Mouse (Mus musculus): ENCODE measurements around the gene Anp32a. TPM values are rescaled to one million over a fixed set of nuclear protein-coding genes. Genes with fewer than 3 reads are reported as not detected.

Anp32a gene
- polyA plus RNA-seq, 1 experiment from 2014 or later, result 165 TPM

GRCm38 (mm10) chr9:62373222-62374123 lies 32.4 kb downstream of the Anp32a start:
- Histone ChIP-seq H3K9me3 (no peaks in the 10 kb centered on the region), H3K4me1 (replicated peaks) (peaks cover 51% of the 10 kb centered on the region), H3K27ac (peak overlapping the region; percentile 51; the same call in 1 of the 2 replicates), H3K4me3 (replicated peaks) (no peak overlapping the region), H3K4me2 (replicated peaks) (no peak overlapping the region), H3K9ac (no peak overlapping the region), H3K36me3 (peaks cover 31% of the 10 kb centered on the region), H3K27me3 (replicated peaks) (no peaks in the 10 kb centered on the region)
- peak; percentile 27; the same call in 1 of the 2 replicates for ATAC-seq
- 54% methylated on average over 18 of the region's 18 CpGs for WGBS

GRCm38 (mm10) chr9:62374276-62374675 lies 33.2 kb downstream of the Anp32a start:
- Histone ChIP-seq H3K27ac (peak overlapping the region; percentile 51; the same call in 1 of the 2 replicates), H3K4me2 (replicated peaks) (0 out of 2 replicates have a peak overlapping the region, but pooled peaks have one; percentile 3), H3K27me3 (replicated peaks) (no peaks in the 10 kb centered on the region), H3K4me3 (replicated peaks) (no peak overlapping the region), H3K4me1 (replicated peaks) (peaks cover 43% of the 10 kb centered on the region), H3K9ac (0 out of 2 replicates have a peak overlapping the region, but pooled peaks have one; percentile 1), H3K36me3 (peaks cover 31% of the 10 kb centered on the region), H3K9me3 (no peaks in the 10 kb centered on the region)
- 59% methylated on average over 3 of the region's 3 CpGs for WGBS
- peak; percentile 57 for ATAC-seq

- Histone ChIP-seq H3K4me3 (replicated peaks) (no peak overlapping the region), H3K4me1 (replicated peaks) (peaks cover 20% of the 10 kb centered on the region; the same call in 1 of the 2 replicates), H3K27me3 (replicated peaks) (no peaks in the 10 kb centered on the region), H3K9ac (no peak overlapping the region), H3K36me3 (peaks cover 31% of the 10 kb centered on the region), H3K27ac (no peak overlapping the region), H3K4me2 (replicated peaks) (no peak overlapping the region), H3K9me3 (no peaks in the 10 kb centered on the region)
- no peak for ATAC-seq
- whole genome bisulfite sequencing, result 93% methylated on average over 10 of the region's 10 CpGs
These were observed 36.8 kb downstream of the Anp32a start for GRCm38 (mm10) chr9:62377897-62378296.

- no peak overlapping the region for H3K27ac ChIP-seq
- no peak overlapping the region for H3K4me2 ChIP-seq (replicated peaks)
- peaks cover 21% of the 10 kb centered on the region for H3K36me3 ChIP-seq
- no peaks in the 10 kb centered on the region for H3K9me3 ChIP-seq
- peaks cover under 1% of the 10 kb centered on the region; the same call in 1 of the 2 replicates for H3K4me1 ChIP-seq (replicated peaks)
- WGBS, result 51% methylated on average over 5 of the region's 5 CpGs
- H3K9ac ChIP-seq, result no peak overlapping the region
- ATAC-seq, result no peak
- H3K27me3 ChIP-seq (replicated peaks), result no peaks in the 10 kb centered on the region
- no peak overlapping the region for H3K4me3 ChIP-seq (replicated peaks)
These were observed 39.3 kb downstream of the Anp32a start for GRCm38 (mm10) chr9:62380351-62380750.

- Histone ChIP-seq H3K9me3 (no peaks in the 10 kb centered on the region), H3K4me3 (replicated peaks) (no peak overlapping the region), H3K9ac (no peak overlapping the region), H3K4me1 (replicated peaks) (no peaks in the 10 kb centered on the region), H3K36me3 (peaks cover 15% of the 10 kb centered on the region), H3K4me2 (replicated peaks) (no peak overlapping the region), H3K27me3 (replicated peaks) (no peaks in the 10 kb centered on the region), H3K27ac (no peak overlapping the region)
- ATAC-seq, result peak; percentile 68; the same call in 1 of the 2 replicates
- WGBS, result 60% methylated on average over 8 of the region's 8 CpGs
These were observed 40.4 kb downstream of the Anp32a start for GRCm38 (mm10) chr9:62381402-62381913.

- H3K9me3 ChIP-seq, result no peaks in the 10 kb centered on the region
- H3K4me3 ChIP-seq (replicated peaks), result no peak overlapping the region
- WGBS, result 81% methylated on average over 10 of the region's 10 CpGs
- no peak overlapping the region for H3K9ac ChIP-seq
- H3K27ac ChIP-seq, result no peak overlapping the region
- no peak overlapping the region for H3K4me2 ChIP-seq (replicated peaks)
- no peak for ATAC-seq
- H3K36me3 ChIP-seq, result peaks cover 4% of the 10 kb centered on the region; the same call in 1 of the 2 replicates
- H3K4me1 ChIP-seq (replicated peaks), result no peaks in the 10 kb centered on the region
- H3K27me3 ChIP-seq (replicated peaks), result no peaks in the 10 kb centered on the region
These were observed 41.5 kb downstream of the Anp32a start for GRCm38 (mm10) chr9:62382519-62383084.

- H3K4me3 ChIP-seq (replicated peaks), result no peak overlapping the region
- 81% methylated on average over 6 of the region's 6 CpGs for WGBS
- no peaks in the 10 kb centered on the region for H3K36me3 ChIP-seq
- H3K9me3 ChIP-seq, result no peaks in the 10 kb centered on the region
- H3K9ac ChIP-seq, result no peak overlapping the region
- no peak overlapping the region for H3K4me2 ChIP-seq (replicated peaks)
- no peaks in the 10 kb centered on the region for H3K4me1 ChIP-seq (replicated peaks)
- no peak for ATAC-seq
- H3K27me3 ChIP-seq (replicated peaks), result no peaks in the 10 kb centered on the region
- H3K27ac ChIP-seq, result no peak overlapping the region
These were observed 44.0 kb downstream of the Anp32a start for GRCm38 (mm10) chr9:62385062-62385461.

GRCm38 (mm10) chr9:62385727-62386518 lies 44.8 kb downstream of the Anp32a start:
- H3K36me3 ChIP-seq, result no peaks in the 10 kb centered on the region
- no peak for ATAC-seq
- 69% methylated on average over 4 of the region's 4 CpGs for WGBS
- H3K27me3 ChIP-seq (replicated peaks), result no peaks in the 10 kb centered on the region
- H3K4me2 ChIP-seq (replicated peaks), result no peak overlapping the region
- H3K27ac ChIP-seq, result no peak overlapping the region
- H3K4me3 ChIP-seq (replicated peaks), result no peak overlapping the region
- H3K9me3 ChIP-seq, result no peaks in the 10 kb centered on the region
- H3K9ac ChIP-seq, result no peak overlapping the region
- no peaks in the 10 kb centered on the region for H3K4me1 ChIP-seq (replicated peaks)

- H3K27me3 ChIP-seq (replicated peaks), result no peaks in the 10 kb centered on the region
- WGBS, result 74% methylated on average over 9 of the region's 9 CpGs
These were observed 48.6 kb downstream of the Anp32a start for GRCm38 (mm10) chr9:62389735-62390134.

GRCm38 (mm10) chr9:62393531-62393930 lies 52.4 kb downstream of the Anp32a start:
- no peaks in the 10 kb centered on the region for H3K9me3 ChIP-seq

More at GRCm38 (mm10) chr9:62389735-62390134, 48.6 kb downstream of the Anp32a start:
- Histone ChIP-seq H3K4me3 (replicated peaks) (no peak overlapping the region), H3K9ac (no peak overlapping the region), H3K4me1 (replicated peaks) (no peaks in the 10 kb centered on the region), H3K36me3 (no peaks in the 10 kb centered on the region), H3K27ac (no peak overlapping the region), H3K9me3 (no peaks in the 10 kb centered on the region), H3K4me2 (replicated peaks) (no peak overlapping the region)
- ATAC-seq, result no peak

GRCm38 (mm10) chr9:62394163-62394562 lies 53.1 kb downstream of the Anp32a start:
- H3K36me3 ChIP-seq, result no peaks in the 10 kb centered on the region
- ATAC-seq, result no peak
- H3K9me3 ChIP-seq, result no peaks in the 10 kb centered on the region
- H3K27ac ChIP-seq, result no peak overlapping the region
- WGBS, result 31% methylated on average over 2 of the region's 2 CpGs
- H3K4me2 ChIP-seq (replicated peaks), result no peak overlapping the region
- no peaks in the 10 kb centered on the region for H3K4me1 ChIP-seq (replicated peaks)
- H3K9ac ChIP-seq, result no peak overlapping the region
- no peak overlapping the region for H3K4me3 ChIP-seq (replicated peaks)
- H3K27me3 ChIP-seq (replicated peaks), result no peaks in the 10 kb centered on the region

More at GRCm38 (mm10) chr9:62393531-62393930, 52.4 kb downstream of the Anp32a start:
- WGBS, result 67% methylated on average over 2 of the region's 2 CpGs
- H3K27me3 ChIP-seq (replicated peaks), result no peaks in the 10 kb centered on the region
- H3K4me1 ChIP-seq (replicated peaks), result no peaks in the 10 kb centered on the region
- no peak overlapping the region for H3K4me2 ChIP-seq (replicated peaks)
- ATAC-seq, result no peak
- H3K9ac ChIP-seq, result no peak overlapping the region
- H3K4me3 ChIP-seq (replicated peaks), result no peak overlapping the region
- no peak overlapping the region for H3K27ac ChIP-seq
- no peaks in the 10 kb centered on the region for H3K36me3 ChIP-seq
